Mouse (Mus musculus) ES-E14 (cell line): Measurements from ENCODE around the gene Arsb.

Experiments used
- CHD2 ChIP-seq: IDR thresholded peaks from 2 replicates; pipeline ENCODE4 v1.6.1; 2014; ENCODE audit warnings: mild to moderate bottlenecking, low read depth, low read length, inconsistent platforms
- MAFK ChIP-seq: IDR thresholded peaks from 2 replicates; pipeline ENCODE4 v1.6.1; 2014; ENCODE audit warnings: mild to moderate bottlenecking, low read depth, low read length, inconsistent platforms; ENCODE audit not compliant: insufficient read depth
- ZC3H11A ChIP-seq: IDR thresholded peaks from 2 replicates; pipeline ENCODE4 v1.6.1; 2012; ENCODE audit warnings: low read depth, mild to moderate bottlenecking, inconsistent platforms, low read length, borderline replicate concordance

- TF ChIP-seq ZC3H11A (no peak), CHD2 (no peak), MAFK (no peak)
Observed at GRCm38 (mm10) chr13:93782823-93783222, 11.4 kb downstream of the Arsb start.
